In the genomic region with DNA sequence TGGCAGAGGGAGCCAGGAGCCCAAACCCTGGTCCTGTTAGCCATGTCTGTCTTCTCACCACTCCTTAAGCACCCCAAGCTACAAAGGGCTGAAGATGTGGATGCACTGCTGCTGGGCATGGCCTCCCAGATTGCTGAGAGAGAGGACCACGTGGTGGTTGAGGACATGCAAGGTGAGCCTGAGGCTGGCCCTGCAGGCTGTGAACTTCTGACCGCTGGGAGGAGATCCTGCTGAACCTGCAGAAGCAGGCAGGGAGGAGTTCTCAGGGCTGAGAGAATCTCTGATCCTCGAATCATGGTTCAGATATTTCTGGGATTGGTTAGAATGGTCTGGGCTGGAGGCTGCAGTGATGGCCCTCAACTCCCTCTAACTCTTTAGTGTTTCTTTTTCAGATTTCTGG, we compare ENCODE assay signal across 25 mouse cellular contexts. TPM values are rescaled to one million over a fixed set of nuclear protein-coding genes. Genes with fewer than 3 reads are reported as not detected.
"Had no signal": no experiment of that assay in that cellular context is flagged by ENCODE, and none has a peak within 500 bp of the region (broad histone marks: within the 10 kb centered on the region; RNA-seq: fewer than 3 reads in every experiment).

No protein-coding gene starts in this region.

- H3K9ac ChIP-seq: hindbrain, embryonic 14.5 days; limb, embryonic 13.5 days; liver, embryonic 14.5 days; liver, postnatal 0 days; lung, embryonic 14.5 days; midbrain, embryonic 12.5 days; midbrain, embryonic 15.5 days; neural tube, embryonic 12.5 days; neural tube, embryonic 15.5 days had no signal

- H3K9me3 ChIP-seq: limb, embryonic 10.5 days; limb, embryonic 13.5 days; midbrain, embryonic 12.5 days; midbrain, embryonic 15.5 days; neural tube, embryonic 12.5 days; neural tube, embryonic 15.5 days had no signal

- H3K27me3 ChIP-seq: midbrain, embryonic 12.5 days; midbrain, embryonic 15.5 days; neural tube, embryonic 12.5 days; neural tube, embryonic 15.5 days had no signal

- H3K4me2 ChIP-seq: hindbrain, embryonic 14.5 days; limb, embryonic 13.5 days; lung, embryonic 14.5 days; midbrain, embryonic 12.5 days; midbrain, embryonic 15.5 days; neural tube, embryonic 12.5 days; neural tube, embryonic 15.5 days had no signal

- DNase-seq: layer of hippocampus, adult 9-11 months; liver; liver, postnatal 0 days; lung, embryonic 14.5 days; right cerebral cortex, adult 18-20 months; right cerebral cortex, postnatal 14 days; right cerebral cortex, postnatal 4 days; thymus, adult 2 months; thymus, postnatal 14 days; thymus, postnatal 4 days had no signal

- ATAC-seq: hindbrain, postnatal 0 days; inflammation-experienced regulatory T-cells, adult 6 months; liver, postnatal 0 days; lung, postnatal 0 days; midbrain, embryonic 15.5 days had no signal

- H3K27ac ChIP-seq: hindbrain, embryonic 14.5 days; hindbrain, postnatal 0 days; layer of hippocampus, adult 2 months; limb, embryonic 10.5 days; limb, embryonic 13.5 days; liver, embryonic 14.5 days; macrophage; midbrain, embryonic 12.5 days; midbrain, embryonic 15.5 days; neural tube, embryonic 12.5 days; neural tube, embryonic 15.5 days; stomach, postnatal 0 days had no signal

- H3K4me3 ChIP-seq: layer of hippocampus, adult 2 months; limb, embryonic 10.5 days; limb, embryonic 13.5 days; midbrain, embryonic 12.5 days; midbrain, embryonic 15.5 days; neural tube, embryonic 12.5 days; neural tube, embryonic 15.5 days had no signal

- H3K4me1 ChIP-seq: midbrain, embryonic 12.5 days; midbrain, embryonic 15.5 days; neural tube, embryonic 12.5 days; neural tube, embryonic 15.5 days had no signal

- H3K36me3 ChIP-seq: limb, embryonic 10.5 days; limb, embryonic 13.5 days; midbrain, embryonic 12.5 days; midbrain, embryonic 15.5 days; neural tube, embryonic 12.5 days; neural tube, embryonic 15.5 days had no signal

RNA-seq across cellular contexts. Expression of a gene that starts 8.5 kb away (rescaled TPM):
- polyA plus RNA-seq: inflammation-experienced regulatory T-cells, adult 6 months; liver, embryonic 14.5 days; liver, postnatal 0 days; lung, embryonic 14.5 days; macrophage had no signal

RNA-seq across cellular contexts. Expression of a gene that starts 10.4 kb away (rescaled TPM):
- polyA plus RNA-seq: inflammation-experienced regulatory T-cells, adult 6 months; liver, embryonic 14.5 days; liver, postnatal 0 days; lung, embryonic 14.5 days; macrophage; neural tube, embryonic 12.5 days had no signal

RNA-seq across cellular contexts. Expression of a gene that starts 25.3 kb away (rescaled TPM):
- polyA plus RNA-seq: inflammation-experienced regulatory T-cells, adult 6 months; limb, embryonic 10.5 days; liver, embryonic 14.5 days; liver, postnatal 0 days; lung, embryonic 14.5 days; macrophage; midbrain, embryonic 12.5 days; neural tube, embryonic 12.5 days; stomach, embryonic 14.5 days had no signal

RNA-seq across cellular contexts. Expression of a gene that starts 25.7 kb away (rescaled TPM):
- polyA plus RNA-seq: hindbrain, embryonic 14.5 days; inflammation-experienced regulatory T-cells, adult 6 months; limb, embryonic 10.5 days; liver, embryonic 14.5 days; macrophage; midbrain, embryonic 12.5 days; midbrain, embryonic 15.5 days had no signal
